Mouse (Mus musculus): ENCODE measurements around the gene Lsm2.
"Not testable (repeated sequence)": the region's sequence is repeated elsewhere in the genome, so short reads cannot be mapped to it uniquely, and the experiment has no call there.

- peak; percentile 82 for TF ChIP-seq POLR2A (IDR thresholded peaks at IDR 0.05; ENCODE audit: low read depth, low read length)
- TF ChIP-seq CTCF (conservative IDR thresholded peaks at IDR 0.05; ENCODE audit: insufficient read depth, insufficient read length, low read depth, low read length): not testable (repeated sequence)
Observed at GRCm38 (mm10) chr17:34972069-34972749, 9.5 kb upstream of the Lsm2 start, which contains the start of the genes Hspa1a and Hspa1l.

Measured in kidney, adult 2 months (tissue).